Mouse (Mus musculus): ENCODE results near the gene A4galt. TPM values are rescaled to one million over a fixed set of nuclear protein-coding genes. Genes with fewer than 3 reads are reported as not detected.

Gene A4galt
- 2.3 and 3.1 TPM in 2 replicates for polyA plus RNA-seq (2012; rRNA removed)

DNA sequence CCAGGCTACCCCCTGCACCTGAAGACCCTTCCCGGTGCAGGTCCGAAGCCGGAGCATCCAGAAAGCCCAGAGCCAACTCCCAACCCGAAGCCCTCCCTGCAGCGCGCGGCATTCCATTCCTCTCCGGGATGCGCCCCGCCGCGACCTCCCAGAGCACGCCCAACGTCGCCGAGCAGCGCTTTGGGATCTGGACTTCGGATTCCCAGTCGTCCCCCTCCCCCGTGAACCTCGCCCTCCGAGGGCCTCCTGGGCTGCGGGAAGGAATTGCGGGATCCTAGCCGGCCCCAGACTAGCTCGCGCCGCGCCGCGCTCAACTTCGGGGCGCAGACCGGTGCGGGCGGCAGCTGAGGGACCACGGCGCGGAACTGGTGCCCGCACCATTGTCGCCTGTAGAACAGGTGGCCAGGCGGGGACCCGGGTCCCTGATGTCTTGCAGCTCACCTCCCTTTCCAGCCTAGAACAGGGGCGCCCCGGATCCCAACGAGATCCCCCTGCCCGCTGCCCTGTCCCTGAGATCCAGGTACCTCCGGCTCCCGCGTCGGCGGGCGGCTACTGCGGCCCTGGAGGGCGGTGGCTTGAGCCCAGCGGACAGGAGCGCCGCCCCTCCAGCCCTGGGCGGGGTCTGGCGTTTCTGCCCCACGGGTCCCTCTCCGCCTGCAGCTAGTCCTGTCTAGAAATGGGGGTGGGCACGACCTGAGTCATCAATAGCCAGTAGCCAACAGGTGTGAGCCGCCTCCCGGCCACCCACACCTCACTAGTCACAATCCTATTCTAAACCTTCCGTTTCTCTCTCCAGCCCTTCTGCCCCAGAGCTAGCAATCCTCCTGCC lies at the start of gene A4galt:
A4galt (minus strand) TSS at position 599 of the 829 bp plus-strand sequence.

Other genes starting within 250 kb of the A4galt start
- 1.8 and 2.1 TPM in 2 replicates for gene Nfam1, start 218.5 kb downstream of the A4galt start, polyA plus RNA-seq (2012; rRNA removed)
- 13.8 and 19.8 TPM in 2 replicates for gene Serhl, start 162.3 kb downstream of the A4galt start, polyA plus RNA-seq (2012; rRNA removed)
- 99.1 and 101 TPM in 2 replicates for gene Rrp7a, start 129.0 kb downstream of the A4galt start, polyA plus RNA-seq (2012; rRNA removed)
- gene Poldip3, start 102.4 kb downstream of the A4galt start, polyA plus RNA-seq (2012; rRNA removed), result 88.3 and 95.7 TPM in 2 replicates
- 57.1 and 72.5 TPM in 2 replicates for gene Cyb5r3, start 79.2 kb downstream of the A4galt start, polyA plus RNA-seq (2012; rRNA removed)
- gene Arfgap3, start 98.5 kb upstream of the A4galt start, polyA plus RNA-seq (2012; rRNA removed), result 31.4 and 34.0 TPM in 2 replicates
- 29.1 and 36.8 TPM in 2 replicates for gene Pacsin2, start 212.8 kb upstream of the A4galt start, polyA plus RNA-seq (2012; rRNA removed)

Measured in central nervous system, embryonic 14 days (tissue).